Mouse (Mus musculus) testis, adult 2 months (tissue): ENCODE measurements around the gene Zfp26.

ENCODE experiments used
- CTCF ChIP-seq: fragments of 200-500 bp; IDR thresholded peaks from 2 replicates; pipeline ENCODE4 v1.5.1; 2012; ENCODE audit warnings: low read depth, mild to moderate bottlenecking, inconsistent platforms, low read length, moderate library complexity; ENCODE audit not compliant: control insufficient read depth, insufficient read depth, insufficient replicate concordance
- POLR2A ChIP-seq: fragments of 200-500 bp; IDR thresholded peaks from 2 replicates; pipeline ENCODE4 v1.6.1; 2012; ENCODE audit warnings: low read depth, mild to moderate bottlenecking, inconsistent platforms, low read length, moderate library complexity; ENCODE audit not compliant: control insufficient read depth

DNA sequence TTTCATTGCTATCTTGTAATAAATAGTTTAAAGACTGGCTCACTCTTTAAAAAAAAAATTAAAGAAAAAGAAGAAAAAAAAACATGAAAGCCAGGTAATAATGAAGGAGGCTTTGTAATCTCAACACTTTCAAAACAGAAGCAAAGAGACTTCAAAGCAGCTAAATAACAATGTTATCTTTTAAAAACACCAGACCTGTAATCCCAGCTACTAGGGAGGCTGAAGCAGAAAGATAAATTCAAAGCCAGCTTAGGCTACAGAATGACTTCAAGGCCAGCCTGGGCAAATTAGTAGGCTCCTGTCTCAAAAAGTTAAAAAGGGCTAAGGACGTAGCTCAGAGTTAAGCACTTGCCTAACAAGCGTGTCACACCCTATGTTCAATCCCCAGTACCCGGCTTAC, 49.7 kb upstream of the Zfp26 start:
- TF ChIP-seq CTCF: no peak
- TF ChIP-seq POLR2A: no peak
